Mouse (Mus musculus) limb, embryonic 12.5 days (tissue): ENCODE data around the gene Ppp2r5d. TPM values are rescaled to one million over a fixed set of nuclear protein-coding genes. Genes with fewer than 3 reads are reported as not detected.

Experiments
- ATAC-seq: fragments of 200-750 bp; cut with Nextera tagmentation; 2 replicates; pipeline ENCODE4 v1.8.0; 2017; ENCODE audit warnings: low read depth, moderate TSS enrichment; ENCODE audit not compliant: insufficient number of reproducible peaks, insufficient read depth, low FRiP score, low TSS enrichment
- H3K27ac ChIP-seq: fragments of 300-500 bp; sonication (generic); 2 replicates; pipeline ENCODE4 v1.5.1; 2016; ENCODE audit warnings: mild to moderate bottlenecking, moderate library complexity
- H3K27me3 ChIP-seq: fragments of 300-500 bp; sonication (generic); 2 replicates; pipeline ENCODE4 v1.6.1; 2016; ENCODE audit warnings: mild to moderate bottlenecking, moderate library complexity
- H3K36me3 ChIP-seq: fragments of 300-500 bp; sonication (generic); 2 replicates; pipeline ENCODE4 v1.6.1; 2016; ENCODE audit warnings: mild to moderate bottlenecking, moderate library complexity
- H3K4me1 ChIP-seq: fragments of 300-500 bp; sonication (generic); replicated peaks from 2 replicates; pipeline ENCODE4 v1.6.1; 2016
- H3K4me2 ChIP-seq: fragments of 300-500 bp; sonication (generic); 2 replicates; pipeline ENCODE4 v1.6.1; 2016; ENCODE audit warnings: mild to moderate bottlenecking, moderate library complexity
- H3K4me3 ChIP-seq: fragments of 300-500 bp; sonication (generic); replicated peaks from 2 replicates; pipeline ENCODE4 v1.5.1; 2016; ENCODE audit warnings: mild to moderate bottlenecking
- H3K9ac ChIP-seq: fragments of 300-500 bp; sonication (generic); replicated peaks from 2 replicates; pipeline ENCODE4 v1.6.1; 2016; ENCODE audit warnings: mild to moderate bottlenecking, moderate library complexity
- H3K9me3 ChIP-seq: fragments of 300-500 bp; sonication (generic); 2 replicates; pipeline ENCODE4 v1.6.1; 2016; ENCODE audit warnings: mild to moderate bottlenecking, moderate library complexity
- WGBS: fragments of 180-500 bp; shearing (Covaris S2); methylation state at CpG from one replicate; pipeline ENCODE4 v1.1.7; 2016; 5-methylcytosine and 5-hydroxymethylcytosine counted together
- polyA plus RNA-seq: library from polyadenylated mRNA; unstranded; fragments of >200 nt; fragmentation: Nextera tagmentation; extraction: Ambion mirVana; gene quantifications from 2 replicates; pipeline ENCODE4 v1.2.1, GENCODE M21; 2016

Ppp2r5d gene
- 108 and 117 TPM in 2 replicates for polyA plus RNA-seq

DNA sequence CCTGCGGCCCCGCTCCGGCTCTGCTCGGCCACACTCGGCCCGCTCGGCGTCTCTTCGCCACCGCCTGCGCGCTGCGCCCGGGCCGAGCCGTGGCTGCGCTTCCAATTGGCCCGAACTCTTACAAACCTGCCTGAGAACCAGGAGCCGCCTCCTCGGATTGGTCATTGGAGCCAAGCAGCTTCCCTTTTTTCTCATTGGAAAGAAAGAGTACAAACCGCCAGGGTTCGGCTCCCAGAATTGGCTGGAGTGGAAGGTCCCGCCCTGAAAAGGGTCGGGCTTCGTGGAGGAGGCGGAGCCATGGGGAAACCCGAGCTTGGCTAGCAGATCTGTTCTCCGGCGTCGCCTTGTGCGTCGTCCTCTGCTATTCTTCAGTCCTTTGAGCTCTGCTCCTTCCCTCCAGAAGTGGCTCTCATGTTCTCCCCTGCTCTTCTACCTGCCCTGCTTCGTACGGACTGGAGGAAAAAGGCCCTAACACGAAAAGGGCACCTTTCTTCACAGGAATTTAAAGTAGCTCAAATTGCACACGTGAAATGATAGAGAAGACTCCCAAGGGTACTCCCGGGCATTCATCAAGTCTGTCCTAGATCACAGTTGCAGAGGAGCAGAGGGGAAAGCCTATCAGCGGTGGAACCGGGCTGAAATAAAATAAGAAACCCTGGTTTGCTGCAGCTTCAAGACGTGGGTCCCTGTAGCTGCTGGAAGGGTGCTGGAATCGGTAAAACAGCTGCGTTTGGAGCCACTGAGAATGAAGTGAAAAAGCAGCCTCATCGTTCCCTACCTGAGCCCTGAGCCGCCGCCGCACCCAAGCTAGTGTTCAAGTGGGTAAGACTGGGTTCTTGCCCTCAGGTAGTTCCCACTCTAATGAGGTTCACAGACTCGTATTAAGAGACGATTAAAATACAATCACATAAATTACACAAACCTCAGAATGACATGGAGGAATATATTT, at the start of gene Ppp2r5d:
Ppp2r5d (minus strand) TSS at position 225 of the 949 bp plus-strand sequence.
- peak within 1 kb of the TSS; percentile 89 for H3K4me3 ChIP-seq
- peaks cover 36% of the 10 kb centered on the region for H3K4me1 ChIP-seq
- no peaks in the 10 kb centered on the region for H3K9me3 ChIP-seq
- peaks cover 7% of the 10 kb centered on the region; the same call in 1 of the 2 replicates for H3K36me3 ChIP-seq
- peak within 1 kb of the TSS; percentile 91 for H3K9ac ChIP-seq
- peak within 1 kb of the TSS; percentile 93 for H3K27ac ChIP-seq
- WGBS: 1% methylated on average over 48 of the region's 48 CpGs
- peak; percentile 94 for ATAC-seq
- H3K27me3 ChIP-seq: no peaks in the 10 kb centered on the region
- peak within 1 kb of the TSS; percentile 87 for H3K4me2 ChIP-seq

DNA sequence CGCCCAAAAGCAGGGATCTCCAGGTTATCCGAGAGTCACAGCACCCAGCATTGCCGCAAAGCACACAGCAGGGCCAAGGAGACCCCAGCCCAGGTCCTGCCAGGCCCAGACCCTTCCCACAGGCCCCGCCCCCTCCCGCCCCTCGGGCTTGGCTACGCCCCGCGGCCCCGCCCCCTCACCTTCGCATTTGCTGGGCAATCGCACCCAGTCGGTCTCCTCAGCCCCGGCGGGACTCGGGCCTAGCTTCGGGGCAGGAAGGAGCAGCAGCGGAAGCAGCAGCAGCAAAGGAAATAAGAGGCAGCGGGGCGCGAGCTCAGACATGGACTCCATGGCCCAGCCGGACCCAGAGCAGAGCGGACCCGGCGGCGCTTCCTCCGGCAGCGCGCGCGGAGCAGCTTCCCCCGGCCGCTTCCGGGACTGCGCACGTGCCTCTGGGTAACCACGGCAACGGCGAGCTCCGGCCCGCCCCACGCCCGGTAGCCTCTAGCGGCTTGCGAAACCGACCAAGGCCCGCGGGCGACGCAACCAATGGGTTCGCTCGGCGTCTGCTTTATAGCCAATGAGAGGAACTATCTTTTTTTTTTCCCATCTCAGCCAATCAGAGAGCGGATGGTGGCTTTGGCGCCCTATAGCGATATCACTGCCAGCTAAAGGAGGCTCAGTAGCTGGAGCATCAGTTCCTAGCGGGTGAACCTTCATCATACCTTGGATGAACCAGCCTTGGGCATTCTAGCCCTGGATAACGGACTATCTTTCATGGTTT, 47.1 kb upstream of the Ppp2r5d start, which contains the start of gene Cnpy3:
Cnpy3 (minus strand) TSS at position 421 of the 763 bp plus-strand sequence.
- Histone ChIP-seq H3K27me3 (no peaks in the 10 kb centered on the region), H3K27ac (peak within 1 kb of the TSS; percentile 92), H3K9me3 (no peaks in the 10 kb centered on the region), H3K4me3 (peak within 1 kb of the TSS; percentile 77), H3K4me1 (peaks cover 22% of the 10 kb centered on the region), H3K9ac (peak within 1 kb of the TSS; percentile 74), H3K36me3 (peaks cover 12% of the 10 kb centered on the region), H3K4me2 (peak within 1 kb of the TSS; percentile 70)
- ATAC-seq: peak; percentile 94
- WGBS: under 1% methylated on average over 58 of the region's 58 CpGs

DNA sequence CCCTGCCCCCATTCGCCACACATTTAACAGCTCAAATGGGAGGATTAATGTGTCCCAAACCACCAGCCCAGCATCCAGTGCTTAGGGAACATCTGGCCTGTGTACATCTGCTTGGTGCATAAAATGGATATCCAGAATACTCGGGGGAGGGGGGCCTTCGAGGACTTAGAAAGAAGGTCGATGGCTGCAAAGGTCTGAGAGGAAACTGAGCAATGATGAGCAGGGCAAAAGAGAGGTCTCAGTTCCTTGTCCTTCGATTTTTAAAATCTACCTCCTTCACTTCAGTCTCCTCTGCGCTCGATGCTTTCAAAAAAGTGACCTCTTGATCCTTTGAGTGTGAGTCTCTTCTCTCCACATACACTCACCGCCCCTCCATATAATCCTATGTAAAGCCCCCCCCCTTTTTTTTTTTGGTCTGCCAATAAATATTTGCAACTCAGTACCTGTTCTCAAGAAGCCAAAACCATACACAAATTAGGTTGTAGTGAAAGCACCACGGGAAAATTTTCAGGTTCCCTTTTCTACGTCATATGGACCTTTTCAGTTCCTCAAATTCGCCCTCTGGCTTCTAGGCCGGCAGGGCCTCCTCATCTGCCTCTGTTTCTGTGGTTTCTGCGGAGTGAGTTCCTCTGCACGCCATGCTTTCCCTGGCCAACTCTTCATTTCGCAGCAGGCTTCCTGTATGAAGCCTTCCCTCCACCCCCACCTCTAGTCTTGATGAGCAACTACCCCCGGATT, 46.3 kb upstream of the Ppp2r5d start:
- Histone ChIP-seq H3K36me3 (peaks cover 20% of the 10 kb centered on the region), H3K27me3 (no peaks in the 10 kb centered on the region), H3K9me3 (no peaks in the 10 kb centered on the region), H3K4me2 (peak overlapping the region; percentile 70), H3K27ac (peak overlapping the region; percentile 92), H3K9ac (peak overlapping the region; percentile 74), H3K4me3 (peak overlapping the region; percentile 77), H3K4me1 (peaks cover 16% of the 10 kb centered on the region)
- ATAC-seq: no peak
- 22% methylated on average over 16 of the region's 16 CpGs for WGBS

DNA sequence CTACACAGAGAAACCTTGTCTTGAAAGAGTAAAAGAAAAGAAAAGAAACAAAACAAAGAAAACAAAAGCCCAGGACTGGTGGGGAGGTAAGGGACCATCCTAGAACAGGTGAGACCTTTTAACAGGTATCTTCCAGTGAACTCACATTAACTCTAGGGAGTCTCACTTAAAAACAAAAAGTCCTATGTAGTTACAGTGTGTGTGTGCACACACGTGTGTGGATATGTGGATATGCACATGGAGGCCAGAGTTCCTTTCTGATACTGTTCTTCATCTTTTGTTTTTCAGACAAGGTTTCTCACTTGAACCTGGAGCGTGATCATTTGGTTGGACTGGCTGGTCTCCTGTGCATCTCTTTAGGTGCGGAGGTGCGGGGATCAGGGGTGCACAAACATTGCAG, 45.7 kb upstream of the Ppp2r5d start:
- H3K9me3 ChIP-seq: no peaks in the 10 kb centered on the region
- peaks cover 26% of the 10 kb centered on the region for H3K36me3 ChIP-seq
- peak overlapping the region; percentile 70 for H3K4me2 ChIP-seq
- ATAC-seq: no peak
- peak overlapping the region; percentile 77 for H3K4me3 ChIP-seq
- 76% methylated on average over 4 of the region's 4 CpGs for WGBS
- H3K4me1 ChIP-seq: peaks cover 16% of the 10 kb centered on the region
- peak overlapping the region; percentile 92 for H3K27ac ChIP-seq
- no peaks in the 10 kb centered on the region for H3K27me3 ChIP-seq
- peak overlapping the region; percentile 74; the same call in 1 of the 2 replicates for H3K9ac ChIP-seq

DNA sequence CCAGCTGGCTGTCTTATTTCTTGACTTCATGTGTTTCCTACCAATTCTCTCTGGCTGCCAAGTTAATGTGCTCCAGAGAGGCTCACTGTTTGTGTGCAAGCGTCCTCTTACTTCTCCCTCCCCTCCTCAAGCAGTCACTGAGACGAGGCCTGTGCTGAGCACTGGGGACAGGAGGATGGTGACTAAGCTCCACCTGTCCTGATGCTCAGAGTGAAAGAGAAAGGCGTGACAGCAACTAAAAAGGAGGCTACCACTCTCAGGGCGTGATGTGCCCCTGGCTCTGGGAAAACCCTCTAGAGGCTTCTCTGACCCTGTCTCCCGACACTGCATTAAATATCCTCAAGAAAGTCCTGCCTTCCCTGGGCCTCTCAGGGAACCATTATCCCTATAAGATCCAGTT, 44.4 kb upstream of the Ppp2r5d start:
- ATAC-seq: no peak
- peaks cover 16% of the 10 kb centered on the region for H3K4me1 ChIP-seq
- H3K9ac ChIP-seq: no peak overlapping the region
- 91% methylated on average over 5 of the region's 5 CpGs for WGBS
- H3K27me3 ChIP-seq: no peaks in the 10 kb centered on the region
- H3K4me2 ChIP-seq: no peak overlapping the region
- peaks cover 34% of the 10 kb centered on the region for H3K36me3 ChIP-seq
- no peak overlapping the region for H3K4me3 ChIP-seq
- no peaks in the 10 kb centered on the region for H3K9me3 ChIP-seq
- no peak overlapping the region for H3K27ac ChIP-seq

DNA sequence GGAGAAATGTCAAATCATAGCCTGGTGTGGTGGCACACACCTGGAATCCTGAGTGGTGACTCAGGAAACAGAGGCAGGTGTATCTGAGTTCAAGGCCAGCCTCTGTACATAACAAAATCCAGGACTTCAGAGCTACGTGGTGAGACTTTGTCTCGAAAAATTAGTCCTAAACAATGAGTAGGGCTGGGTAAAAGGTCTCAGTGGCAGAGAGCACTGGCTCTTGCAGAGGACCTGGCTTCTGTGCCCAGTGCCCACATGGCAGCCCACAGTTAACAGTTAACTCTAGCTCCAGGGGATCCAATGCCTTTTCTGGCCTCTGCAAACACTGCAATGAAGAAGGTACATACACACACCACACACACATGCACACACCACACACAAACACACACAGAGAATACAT, 42.9 kb upstream of the Ppp2r5d start:
- Histone ChIP-seq H3K9ac (no peak overlapping the region), H3K27me3 (no peaks in the 10 kb centered on the region), H3K4me2 (no peak overlapping the region), H3K36me3 (peaks cover 48% of the 10 kb centered on the region), H3K27ac (no peak overlapping the region), H3K4me1 (peaks cover 16% of the 10 kb centered on the region), H3K4me3 (no peak overlapping the region), H3K9me3 (no peaks in the 10 kb centered on the region)
- 95% methylated on average over 2 of the region's 2 CpGs for WGBS
- no peak for ATAC-seq

DNA sequence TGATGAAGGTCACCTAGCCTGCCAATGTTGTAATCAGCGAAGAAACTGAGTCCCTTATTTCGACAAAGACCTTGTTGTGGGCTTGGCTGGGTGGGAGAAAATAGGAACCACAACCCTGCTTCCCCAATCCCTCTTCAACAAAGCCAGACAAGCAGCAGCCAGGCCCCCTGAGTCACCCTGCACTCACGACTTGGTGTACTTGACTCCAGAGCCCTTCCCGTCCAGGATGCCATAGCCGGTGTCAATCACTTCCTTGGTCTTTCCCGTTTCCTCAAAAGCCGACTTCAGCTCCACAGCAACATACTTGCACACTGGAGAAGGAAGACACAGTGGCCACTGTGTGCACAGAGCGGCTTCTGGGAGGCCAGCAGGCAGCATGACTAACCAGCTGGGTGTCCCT, 42.3 kb upstream of the Ppp2r5d start:
- peaks cover 11% of the 10 kb centered on the region for H3K4me1 ChIP-seq
- H3K36me3 ChIP-seq: peaks cover 54% of the 10 kb centered on the region
- no peaks in the 10 kb centered on the region for H3K27me3 ChIP-seq
- 91% methylated on average over 8 of the region's 8 CpGs for WGBS
- no peak for ATAC-seq
- H3K4me3 ChIP-seq: no peak overlapping the region
- H3K4me2 ChIP-seq: no peak overlapping the region
- H3K9ac ChIP-seq: no peak overlapping the region
- H3K9me3 ChIP-seq: no peaks in the 10 kb centered on the region
- no peak overlapping the region; the same call in 1 of the 2 replicates for H3K27ac ChIP-seq

DNA sequence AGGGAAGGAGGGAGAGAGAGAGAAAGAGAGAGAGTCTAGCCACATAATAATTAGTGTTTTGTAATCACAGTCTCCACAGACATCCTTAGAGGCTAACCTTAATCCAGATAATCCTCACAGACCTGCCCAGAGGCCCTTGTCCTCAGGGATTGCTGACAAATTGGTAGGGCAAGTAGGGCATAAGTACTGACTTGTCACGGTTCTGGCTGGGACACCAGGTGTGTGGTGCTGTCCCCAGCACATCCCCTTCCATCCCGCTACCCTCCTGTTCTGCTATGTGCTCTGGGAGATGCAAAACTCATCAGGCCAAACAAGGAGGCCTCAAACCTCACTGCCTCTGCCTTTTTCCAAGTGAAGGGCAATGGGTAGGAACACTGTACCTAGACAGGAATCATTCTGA, 40.6 kb upstream of the Ppp2r5d start:
- Histone ChIP-seq H3K4me2 (no peak overlapping the region), H3K27ac (no peak overlapping the region), H3K27me3 (no peaks in the 10 kb centered on the region), H3K4me3 (no peak overlapping the region), H3K4me1 (peaks cover 2% of the 10 kb centered on the region), H3K9me3 (no peaks in the 10 kb centered on the region), H3K9ac (no peak overlapping the region), H3K36me3 (peaks cover 61% of the 10 kb centered on the region)
- 82% methylated on average over 2 of the region's 2 CpGs for WGBS
- ATAC-seq: no peak

DNA sequence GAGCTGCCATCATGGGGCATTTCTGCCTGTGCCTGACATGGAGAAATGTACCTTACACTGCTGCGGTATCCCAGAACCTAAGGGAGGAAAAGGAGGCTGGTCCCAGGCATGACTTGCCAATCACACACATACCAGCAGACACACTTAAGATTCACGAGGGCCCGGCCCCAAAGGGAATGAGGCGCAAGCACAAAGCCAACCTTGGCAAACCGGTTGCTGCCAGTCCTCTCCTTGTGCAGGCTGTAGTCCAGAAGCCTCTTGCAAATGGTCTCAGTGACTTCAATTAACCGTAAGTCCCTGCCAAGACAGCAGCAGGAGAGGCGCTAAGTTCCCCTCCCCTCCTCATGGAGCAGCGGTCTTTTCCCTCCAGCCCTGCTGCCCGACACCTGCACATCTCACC, 38.1 kb upstream of the Ppp2r5d start:
- Histone ChIP-seq H3K27ac (no peak overlapping the region), H3K9ac (no peak overlapping the region), H3K27me3 (no peaks in the 10 kb centered on the region), H3K9me3 (no peaks in the 10 kb centered on the region), H3K36me3 (peaks cover 64% of the 10 kb centered on the region), H3K4me3 (no peak overlapping the region), H3K4me1 (no peaks in the 10 kb centered on the region), H3K4me2 (no peak overlapping the region)
- 82% methylated on average over 9 of the region's 9 CpGs for WGBS
- ATAC-seq: no peak

DNA sequence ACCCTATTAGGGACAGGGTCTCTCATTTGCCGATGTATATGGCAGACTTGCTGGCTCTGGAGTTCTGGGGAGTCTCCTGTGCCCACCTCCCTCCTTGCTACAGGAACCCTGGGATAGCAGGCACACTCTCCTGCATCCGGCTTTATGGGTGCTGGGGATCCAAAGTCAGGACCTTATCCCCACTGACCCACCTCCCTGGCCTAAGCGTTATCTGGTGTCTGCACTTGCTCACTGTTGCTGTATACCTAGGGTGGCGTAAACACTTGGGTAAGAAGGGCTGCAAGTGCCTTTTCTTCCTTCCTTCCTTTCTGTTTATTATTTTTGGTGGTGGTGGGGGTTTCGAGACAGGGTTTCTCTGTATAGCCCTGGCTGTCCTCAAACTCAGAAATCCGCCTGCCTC, 36.4 kb upstream of the Ppp2r5d start:
- no peak for ATAC-seq
- H3K9ac ChIP-seq: no peak overlapping the region
- H3K27ac ChIP-seq: no peak overlapping the region
- no peak overlapping the region for H3K4me2 ChIP-seq
- no peaks in the 10 kb centered on the region for H3K4me1 ChIP-seq
- no peaks in the 10 kb centered on the region for H3K27me3 ChIP-seq
- no peak overlapping the region for H3K4me3 ChIP-seq
- peaks cover 63% of the 10 kb centered on the region for H3K36me3 ChIP-seq
- no peaks in the 10 kb centered on the region for H3K9me3 ChIP-seq
- 92% methylated on average over 6 of the region's 6 CpGs for WGBS
